Mouse (Mus musculus): ENCODE data around the gene Gpr161. TPM values are rescaled to one million over a fixed set of nuclear protein-coding genes. Genes with fewer than 3 reads are reported as not detected.

Gene Gpr161
- polyA plus RNA-seq, 1 experiment from 2014 or later: 0.55 TPM

DNA sequence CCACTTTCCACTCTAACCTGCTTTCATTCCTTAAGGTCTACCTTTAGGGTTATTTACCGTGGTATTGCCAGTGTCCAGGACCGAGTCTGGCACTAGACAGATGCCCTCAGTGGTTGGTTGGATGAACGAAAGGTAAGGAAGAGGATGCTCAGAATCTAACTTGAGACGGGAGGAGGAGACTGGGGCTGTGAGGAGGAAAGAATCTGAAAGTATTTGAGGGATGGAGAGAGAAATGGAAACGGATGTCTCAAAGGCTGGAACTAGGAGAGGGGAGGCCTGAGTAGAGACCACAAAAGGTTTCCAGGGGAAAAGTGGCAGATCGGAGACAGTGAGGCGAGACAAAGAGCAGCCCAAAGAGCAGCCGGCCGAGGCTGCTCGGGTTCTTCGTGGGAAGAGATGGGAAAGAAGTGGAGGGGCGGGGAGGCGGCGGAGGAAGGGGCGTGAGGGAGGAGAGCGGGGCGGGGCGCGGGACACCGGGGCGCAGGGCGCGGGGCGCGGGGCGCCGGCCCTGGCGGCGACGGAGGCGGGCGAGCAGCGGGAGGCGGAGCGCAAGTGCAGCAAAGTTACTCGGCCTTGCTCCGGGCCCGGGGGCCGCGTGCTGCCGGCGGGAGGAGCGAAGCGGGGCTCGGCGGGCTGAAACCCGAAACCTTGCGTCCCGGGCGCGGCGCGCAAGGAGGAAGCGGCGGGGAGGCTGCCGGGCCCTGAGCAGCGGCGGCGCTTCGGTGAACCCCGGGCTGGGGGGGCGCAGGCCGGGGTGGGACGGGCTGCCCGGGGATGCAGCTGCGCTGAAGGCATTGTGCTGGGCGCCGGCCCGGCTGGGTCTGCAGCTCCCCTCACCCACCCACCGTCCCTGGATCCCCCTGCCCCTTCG, 14.0 kb upstream of the Gpr161 start:
- Histone ChIP-seq H3K4me2 (ENCODE audit: low read depth, low read length) (peak overlapping the region; percentile 81), H3K9ac (ENCODE audit: low read length) (peak overlapping the region; percentile 85), H3K9me3 (replicated peaks; ENCODE audit: control insufficient read depth, low read length) (no peaks in the 10 kb centered on the region), H3K4me3 (ENCODE audit: low read length) (peak overlapping the region; percentile 83), H3K27ac (ENCODE audit: low read length) (peak overlapping the region; percentile 64), H3K27me3 (ENCODE audit: control insufficient read depth, insufficient read depth, low read length) (no peaks in the 10 kb centered on the region), H3K4me1 (ENCODE audit: control insufficient read depth, insufficient read depth, low read length) (peaks cover 8% of the 10 kb centered on the region), H3K36me3 (ENCODE audit: control insufficient read depth, insufficient read depth) (no peaks in the 10 kb centered on the region)
- peak; percentile 81 for ATAC-seq (replicated peaks; ENCODE audit: extremely low read depth, insufficient read depth, low FRiP score)
- 2% methylated on average over 53 of the region's 71 CpGs for WGBS

DNA sequence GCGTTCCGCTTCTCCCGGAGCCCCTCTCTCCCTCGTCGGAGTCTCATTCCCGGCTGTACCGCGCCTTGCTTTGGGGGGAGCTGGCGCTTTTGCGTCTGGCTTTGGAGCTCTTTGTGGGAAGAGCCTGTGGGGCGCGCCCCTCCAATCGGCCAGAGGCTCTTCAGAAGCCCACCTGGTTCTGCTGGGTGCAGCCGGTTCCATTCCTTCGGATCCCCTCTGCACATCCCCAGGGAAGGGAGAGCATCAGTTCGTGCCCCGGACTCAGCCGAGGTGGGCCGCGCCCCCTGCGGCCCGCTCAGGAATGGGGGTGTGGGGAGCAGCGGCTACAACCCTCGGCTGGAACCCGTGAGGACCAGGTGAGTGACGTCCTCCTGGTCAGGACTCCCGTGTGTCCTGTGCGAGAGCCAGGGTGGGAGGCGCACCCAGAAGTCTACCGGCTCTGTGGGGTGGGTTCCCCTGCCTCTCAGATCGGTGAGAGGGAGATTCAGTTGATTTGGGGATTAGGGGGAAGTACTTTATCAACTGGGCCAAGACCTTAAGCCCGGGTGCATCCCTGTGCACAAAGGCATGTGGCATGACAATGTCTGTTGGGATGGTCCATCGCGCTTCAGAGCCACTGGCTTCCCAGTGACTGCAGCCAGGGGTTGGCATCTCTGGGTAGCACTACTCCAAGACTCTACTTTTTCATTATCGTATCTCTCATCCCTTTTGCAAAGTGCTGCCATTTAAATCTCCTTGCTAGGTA, 13.2 kb upstream of the Gpr161 start:
- Histone ChIP-seq H3K9me3 (replicated peaks; ENCODE audit: control insufficient read depth, low read length) (no peaks in the 10 kb centered on the region), H3K9ac (ENCODE audit: low read length) (peak overlapping the region; percentile 85), H3K27ac (ENCODE audit: low read length) (peak overlapping the region; percentile 64), H3K4me3 (ENCODE audit: low read length) (peak overlapping the region; percentile 83), H3K4me2 (ENCODE audit: low read depth, low read length) (peak overlapping the region; percentile 81), H3K36me3 (ENCODE audit: control insufficient read depth, insufficient read depth) (no peaks in the 10 kb centered on the region), H3K27me3 (ENCODE audit: control insufficient read depth, insufficient read depth, low read length) (no peaks in the 10 kb centered on the region), H3K4me1 (ENCODE audit: control insufficient read depth, insufficient read depth, low read length) (peaks cover 8% of the 10 kb centered on the region)
- WGBS: 2% methylated on average over 35 of the region's 35 CpGs
- peak; percentile 41; the same call in 1 of the 2 replicates for ATAC-seq (replicated peaks; ENCODE audit: extremely low read depth, insufficient read depth, low FRiP score)

DNA sequence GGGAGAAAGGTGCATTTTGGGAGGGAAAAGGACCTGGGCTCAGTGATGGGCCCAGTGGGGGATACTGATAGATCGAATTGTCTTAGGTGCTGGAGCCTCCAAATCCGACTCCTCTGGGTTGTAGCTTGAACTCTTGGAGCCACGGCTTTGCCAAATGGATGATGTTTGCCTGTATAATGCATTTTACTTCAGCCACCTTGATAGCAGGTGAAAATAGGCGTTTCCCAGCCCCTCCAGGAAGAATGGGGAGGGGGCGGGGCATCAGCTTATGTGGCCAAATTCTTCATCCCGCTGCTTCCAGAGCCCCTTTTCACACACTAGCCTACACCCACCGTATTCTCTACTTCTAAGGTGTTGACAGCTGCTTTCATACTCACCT, 12.6 kb upstream of the Gpr161 start:
- peaks cover 8% of the 10 kb centered on the region for H3K4me1 ChIP-seq (ENCODE audit: control insufficient read depth, insufficient read depth, low read length)
- no peaks in the 10 kb centered on the region for H3K27me3 ChIP-seq (ENCODE audit: control insufficient read depth, insufficient read depth, low read length)
- H3K9me3 ChIP-seq (replicated peaks; ENCODE audit: control insufficient read depth, low read length): no peaks in the 10 kb centered on the region
- no peaks in the 10 kb centered on the region for H3K36me3 ChIP-seq (ENCODE audit: control insufficient read depth, insufficient read depth)
- ATAC-seq (replicated peaks; ENCODE audit: extremely low read depth, insufficient read depth, low FRiP score): no peak
- no peak overlapping the region for H3K27ac ChIP-seq (ENCODE audit: low read length)
- WGBS: 25% methylated on average over 7 of the region's 7 CpGs
- H3K9ac ChIP-seq (ENCODE audit: low read length): peak overlapping the region; percentile 85; the same call in 1 of the 2 replicates
- H3K4me3 ChIP-seq (ENCODE audit: low read length): peak overlapping the region; percentile 83
- peak overlapping the region; percentile 81 for H3K4me2 ChIP-seq (ENCODE audit: low read depth, low read length)

DNA sequence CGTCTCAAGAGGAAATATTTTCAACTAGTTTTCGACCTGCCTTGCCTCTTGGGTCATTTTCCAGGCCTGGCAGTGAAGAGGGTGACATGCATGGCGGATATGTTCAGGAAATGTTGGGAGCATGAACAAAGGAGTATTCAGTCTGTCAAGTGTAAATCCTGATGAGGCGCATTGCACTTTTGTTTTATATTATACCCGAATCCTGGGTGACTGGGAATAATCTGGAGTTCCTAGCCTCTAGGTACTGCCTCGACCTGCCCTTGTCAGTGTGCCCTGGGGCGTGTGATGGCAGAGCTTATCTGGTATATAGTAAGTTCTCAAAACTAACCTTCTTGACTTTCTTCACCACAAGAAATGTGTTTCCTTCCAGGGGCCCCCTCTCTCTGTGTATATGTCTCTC, 11.5 kb upstream of the Gpr161 start:
- Histone ChIP-seq H3K4me3 (ENCODE audit: low read length) (no peak overlapping the region), H3K27me3 (ENCODE audit: control insufficient read depth, insufficient read depth, low read length) (no peaks in the 10 kb centered on the region), H3K9ac (ENCODE audit: low read length) (no peak overlapping the region), H3K27ac (ENCODE audit: low read length) (no peak overlapping the region), H3K36me3 (ENCODE audit: control insufficient read depth, insufficient read depth) (no peaks in the 10 kb centered on the region), H3K9me3 (replicated peaks; ENCODE audit: control insufficient read depth, low read length) (no peaks in the 10 kb centered on the region), H3K4me2 (ENCODE audit: low read depth, low read length) (no peak overlapping the region), H3K4me1 (ENCODE audit: control insufficient read depth, insufficient read depth, low read length) (peaks cover 8% of the 10 kb centered on the region)
- WGBS: 70% methylated on average over 7 of the region's 7 CpGs
- ATAC-seq (replicated peaks; ENCODE audit: extremely low read depth, insufficient read depth, low FRiP score): no peak

DNA sequence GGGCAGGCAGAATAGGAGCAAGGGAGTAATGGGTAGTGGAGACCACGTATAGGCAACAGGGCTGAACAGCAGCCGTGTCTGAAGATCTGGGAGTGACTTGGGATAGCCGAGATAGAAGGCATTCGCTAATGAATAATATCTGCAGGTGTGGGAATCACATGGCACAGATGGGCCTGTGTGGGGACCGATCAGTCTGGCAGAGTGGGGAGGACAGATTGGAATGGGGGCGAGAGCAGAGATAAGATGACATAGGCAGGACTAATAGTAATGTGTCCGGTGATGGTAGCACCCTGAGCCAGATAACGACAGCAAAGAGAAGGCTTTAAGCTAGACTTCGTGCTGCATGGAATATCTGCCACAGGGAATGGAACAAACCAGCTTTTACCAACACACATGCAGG, 7.4 kb upstream of the Gpr161 start:
- no peaks in the 10 kb centered on the region for H3K4me1 ChIP-seq (ENCODE audit: control insufficient read depth, insufficient read depth, low read length)
- H3K27ac ChIP-seq (ENCODE audit: low read length): no peak overlapping the region
- H3K9me3 ChIP-seq (replicated peaks; ENCODE audit: control insufficient read depth, low read length): no peaks in the 10 kb centered on the region
- WGBS: 77% methylated on average over 9 of the region's 9 CpGs
- no peak overlapping the region for H3K4me2 ChIP-seq (ENCODE audit: low read depth, low read length)
- no peaks in the 10 kb centered on the region for H3K27me3 ChIP-seq (ENCODE audit: control insufficient read depth, insufficient read depth, low read length)
- H3K4me3 ChIP-seq (ENCODE audit: low read length): no peak overlapping the region
- no peak for ATAC-seq (replicated peaks; ENCODE audit: extremely low read depth, insufficient read depth, low FRiP score)
- no peaks in the 10 kb centered on the region for H3K36me3 ChIP-seq (ENCODE audit: control insufficient read depth, insufficient read depth)
- H3K9ac ChIP-seq (ENCODE audit: low read length): no peak overlapping the region

DNA sequence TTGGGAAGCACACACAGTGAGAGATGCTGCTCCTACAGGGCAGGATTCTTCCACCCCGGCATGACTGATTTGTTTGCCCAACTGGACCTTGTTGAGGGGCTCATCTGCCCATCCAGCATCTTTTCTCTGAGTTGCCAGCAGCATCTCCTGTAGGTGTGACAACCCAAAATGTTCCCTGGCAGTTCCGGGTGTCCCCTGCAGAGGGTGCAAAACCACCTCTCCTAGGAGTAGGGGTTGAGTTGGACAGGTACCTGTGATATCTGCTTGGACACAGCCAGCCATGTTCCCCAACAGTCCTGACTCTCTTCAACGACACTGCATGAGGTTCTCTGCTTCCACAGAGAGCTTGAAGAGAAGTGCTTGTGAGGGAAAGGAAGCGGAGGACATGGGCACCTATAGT, 5.8 kb upstream of the Gpr161 start:
- no peaks in the 10 kb centered on the region for H3K4me1 ChIP-seq (ENCODE audit: control insufficient read depth, insufficient read depth, low read length)
- no peak for ATAC-seq (replicated peaks; ENCODE audit: extremely low read depth, insufficient read depth, low FRiP score)

DNA sequence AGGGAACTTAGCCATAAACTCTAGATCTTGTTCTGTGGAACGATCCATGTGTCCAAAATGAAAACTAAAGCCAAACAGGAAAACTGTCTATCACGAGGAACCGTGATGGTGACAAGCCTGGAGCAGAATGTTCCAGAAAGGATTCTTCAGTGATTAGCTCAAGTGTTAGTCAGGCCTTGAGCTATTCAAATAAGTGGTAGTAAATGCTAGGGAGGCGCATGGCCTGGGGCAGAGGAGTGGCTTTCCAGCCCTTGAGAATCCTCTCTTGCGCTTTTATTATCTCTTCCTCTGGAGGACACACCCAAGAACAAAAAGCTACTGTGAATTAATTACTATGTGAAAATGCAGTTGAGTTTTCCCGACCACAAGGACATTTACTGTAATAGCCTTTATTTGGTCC, 4.0 kb upstream of the Gpr161 start:
- Histone ChIP-seq H3K27ac (ENCODE audit: low read length) (no peak overlapping the region), H3K27me3 (ENCODE audit: control insufficient read depth, insufficient read depth, low read length) (no peaks in the 10 kb centered on the region), H3K9me3 (replicated peaks; ENCODE audit: control insufficient read depth, low read length) (no peaks in the 10 kb centered on the region), H3K4me3 (ENCODE audit: low read length) (no peak overlapping the region), H3K36me3 (ENCODE audit: control insufficient read depth, insufficient read depth) (no peaks in the 10 kb centered on the region), H3K4me2 (ENCODE audit: low read depth, low read length) (no peak overlapping the region), H3K4me1 (ENCODE audit: control insufficient read depth, insufficient read depth, low read length) (no peaks in the 10 kb centered on the region), H3K9ac (ENCODE audit: low read length) (no peak overlapping the region)
- ATAC-seq (replicated peaks; ENCODE audit: extremely low read depth, insufficient read depth, low FRiP score): no peak
- WGBS: 60% methylated on average over 6 of the region's 6 CpGs

More for the DNA sequence above, 5.8 kb upstream of the Gpr161 start:
- H3K4me3 ChIP-seq (ENCODE audit: low read length): no peak overlapping the region
- H3K9me3 ChIP-seq (replicated peaks; ENCODE audit: control insufficient read depth, low read length): no peaks in the 10 kb centered on the region
- H3K9ac ChIP-seq (ENCODE audit: low read length): no peak overlapping the region
- H3K4me2 ChIP-seq (ENCODE audit: low read depth, low read length): no peak overlapping the region
- 86% methylated on average over 4 of the region's 4 CpGs for WGBS
- no peaks in the 10 kb centered on the region for H3K27me3 ChIP-seq (ENCODE audit: control insufficient read depth, insufficient read depth, low read length)
- no peaks in the 10 kb centered on the region for H3K36me3 ChIP-seq (ENCODE audit: control insufficient read depth, insufficient read depth)
- no peak overlapping the region for H3K27ac ChIP-seq (ENCODE audit: low read length)

DNA sequence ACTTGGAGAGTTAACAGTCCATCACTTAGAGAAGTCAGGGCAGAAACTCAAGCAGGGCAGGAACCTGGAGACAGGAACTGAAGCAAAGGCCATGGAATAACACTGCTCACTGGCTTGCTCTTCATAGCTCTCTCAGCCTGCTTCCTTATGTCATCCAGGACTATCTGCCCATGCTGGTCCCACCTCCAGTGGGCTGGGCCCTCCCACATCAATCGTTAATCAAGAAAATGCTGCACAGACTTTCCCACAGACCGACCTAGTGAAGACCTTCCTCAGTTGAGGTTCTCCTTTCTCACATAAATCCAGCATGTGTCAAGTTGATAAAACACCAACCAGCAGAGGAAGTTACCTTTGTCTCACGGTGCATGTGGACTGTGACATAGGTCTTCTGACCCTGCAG, 5.5 kb downstream of the Gpr161 start:
- Histone ChIP-seq H3K4me2 (ENCODE audit: low read depth, low read length) (no peak overlapping the region), H3K36me3 (ENCODE audit: control insufficient read depth, insufficient read depth) (no peaks in the 10 kb centered on the region), H3K27ac (ENCODE audit: low read length) (no peak overlapping the region), H3K4me1 (ENCODE audit: control insufficient read depth, insufficient read depth, low read length) (peaks cover 11% of the 10 kb centered on the region), H3K27me3 (ENCODE audit: control insufficient read depth, insufficient read depth, low read length) (no peaks in the 10 kb centered on the region), H3K4me3 (ENCODE audit: low read length) (no peak overlapping the region), H3K9me3 (replicated peaks; ENCODE audit: control insufficient read depth, low read length) (no peaks in the 10 kb centered on the region), H3K9ac (ENCODE audit: low read length) (no peak overlapping the region)
- no peak for ATAC-seq (replicated peaks; ENCODE audit: extremely low read depth, insufficient read depth, low FRiP score)
- 64% methylated on average over 3 of the region's 3 CpGs for whole genome bisulfite sequencing

DNA sequence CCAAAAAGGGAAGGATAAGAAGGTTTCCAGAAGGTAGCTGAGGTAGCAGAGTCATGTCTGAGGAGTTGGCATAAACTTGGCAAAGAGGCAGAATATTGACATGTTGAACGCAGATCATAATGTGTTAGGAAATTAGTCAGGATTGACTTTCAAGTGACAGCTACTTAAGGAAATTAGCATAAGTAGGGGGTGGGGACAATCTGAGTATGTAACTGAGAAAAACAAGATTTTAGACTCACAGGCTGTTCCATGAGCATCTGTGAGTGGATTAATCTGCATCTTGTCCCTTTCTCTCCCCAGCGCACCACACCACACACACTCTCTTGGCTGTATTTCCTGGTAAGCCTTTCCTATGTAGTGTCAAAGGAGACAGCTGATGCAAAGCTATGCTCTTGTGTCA, 6.0 kb downstream of the Gpr161 start:
- no peaks in the 10 kb centered on the region for H3K27me3 ChIP-seq (ENCODE audit: control insufficient read depth, insufficient read depth, low read length)
- no peak overlapping the region for H3K4me2 ChIP-seq (ENCODE audit: low read depth, low read length)
- no peak for ATAC-seq (replicated peaks; ENCODE audit: extremely low read depth, insufficient read depth, low FRiP score)
- 84% methylated on average over 2 of the region's 2 CpGs for WGBS
- no peak overlapping the region for H3K4me3 ChIP-seq (ENCODE audit: low read length)
- H3K9me3 ChIP-seq (replicated peaks; ENCODE audit: control insufficient read depth, low read length): no peaks in the 10 kb centered on the region
- H3K9ac ChIP-seq (ENCODE audit: low read length): no peak overlapping the region
- peaks cover 11% of the 10 kb centered on the region for H3K4me1 ChIP-seq (ENCODE audit: control insufficient read depth, insufficient read depth, low read length)
- H3K36me3 ChIP-seq (ENCODE audit: control insufficient read depth, insufficient read depth): no peaks in the 10 kb centered on the region
- H3K27ac ChIP-seq (ENCODE audit: low read length): no peak overlapping the region

Data from heart, embryonic 16.5 days (tissue).